Mouse (Mus musculus): Measurements from ENCODE around the gene Jmjd8. TPM values are rescaled to one million over a fixed set of nuclear protein-coding genes. Genes with fewer than 3 reads are reported as not detected.

Jmjd8 gene
- polyA plus RNA-seq, 1 experiment from 2014 or later: 52.8 TPM

GRCm38 (mm10) chr17:25876347-25876915, 47.8 kb downstream of the Jmjd8 start:
- H3K4me1 ChIP-seq: peaks cover 33% of the 10 kb centered on the region
- peak overlapping the region; percentile 84 for H3K9ac ChIP-seq
- peaks cover 32% of the 10 kb centered on the region for H3K36me3 ChIP-seq
- 54% methylated on average over 10 of the region's 10 CpGs for WGBS
- H3K4me2 ChIP-seq: peak overlapping the region; percentile 94
- H3K27me3 ChIP-seq: no peaks in the 10 kb centered on the region
- peak overlapping the region; percentile 80 for H3K4me3 ChIP-seq
- no peaks in the 10 kb centered on the region for H3K9me3 ChIP-seq
- H3K27ac ChIP-seq: no peak overlapping the region
- no peak for ATAC-seq (ENCODE audit: insufficient number of reproducible peaks, insufficient read depth, low FRiP score, low TSS enrichment, low read depth)

GRCm38 (mm10) chr17:25877025-25877424, 48.4 kb downstream of the Jmjd8 start:
- no peaks in the 10 kb centered on the region for H3K9me3 ChIP-seq
- H3K4me1 ChIP-seq: peaks cover 36% of the 10 kb centered on the region
- 95% methylated on average over 3 of the region's 3 CpGs for WGBS
- H3K4me2 ChIP-seq: no peak overlapping the region
- no peaks in the 10 kb centered on the region for H3K27me3 ChIP-seq
- H3K4me3 ChIP-seq: no peak overlapping the region
- H3K9ac ChIP-seq: no peak overlapping the region
- H3K27ac ChIP-seq: no peak overlapping the region
- peaks cover 38% of the 10 kb centered on the region for H3K36me3 ChIP-seq
- ATAC-seq (ENCODE audit: insufficient number of reproducible peaks, insufficient read depth, low FRiP score, low TSS enrichment, low read depth): no peak

GRCm38 (mm10) chr17:25877741-25878610, 49.3 kb downstream of the Jmjd8 start:
- peaks cover 36% of the 10 kb centered on the region for H3K4me1 ChIP-seq
- no peak overlapping the region for H3K4me3 ChIP-seq
- H3K27me3 ChIP-seq: no peaks in the 10 kb centered on the region
- H3K36me3 ChIP-seq: peaks cover 47% of the 10 kb centered on the region
- H3K9me3 ChIP-seq: no peaks in the 10 kb centered on the region
- H3K9ac ChIP-seq: no peak overlapping the region
- H3K4me2 ChIP-seq: no peak overlapping the region
- 91% methylated on average over 32 of the region's 32 CpGs for WGBS
- ATAC-seq (ENCODE audit: insufficient number of reproducible peaks, insufficient read depth, low FRiP score, low TSS enrichment, low read depth): no peak
- no peak overlapping the region for H3K27ac ChIP-seq

- H3K36me3 ChIP-seq: peaks cover 55% of the 10 kb centered on the region
- ATAC-seq (ENCODE audit: insufficient number of reproducible peaks, insufficient read depth, low FRiP score, low TSS enrichment, low read depth): no peak
- 89% methylated on average over 19 of the region's 19 CpGs for WGBS
These were observed 50.0 kb downstream of the Jmjd8 start for GRCm38 (mm10) chr17:25878611-25879180.

GRCm38 (mm10) chr17:25879261-25879660, 50.6 kb downstream of the Jmjd8 start:
- Histone ChIP-seq H3K4me1 (peaks cover 30% of the 10 kb centered on the region), H3K4me2 (no peak overlapping the region), H3K36me3 (peaks cover 60% of the 10 kb centered on the region)

More at GRCm38 (mm10) chr17:25878611-25879180, 50.0 kb downstream of the Jmjd8 start:
- Histone ChIP-seq H3K4me1 (peaks cover 36% of the 10 kb centered on the region), H3K27ac (no peak overlapping the region), H3K9ac (no peak overlapping the region), H3K4me2 (no peak overlapping the region), H3K27me3 (no peaks in the 10 kb centered on the region), H3K9me3 (no peaks in the 10 kb centered on the region), H3K4me3 (no peak overlapping the region)

GRCm38 (mm10) chr17:25879750-25880149, 51.1 kb downstream of the Jmjd8 start:
- peaks cover 30% of the 10 kb centered on the region for H3K4me1 ChIP-seq

More at GRCm38 (mm10) chr17:25879261-25879660, 50.6 kb downstream of the Jmjd8 start:
- no peak overlapping the region for H3K4me3 ChIP-seq
- H3K9me3 ChIP-seq: no peaks in the 10 kb centered on the region
- H3K9ac ChIP-seq: no peak overlapping the region
- no peaks in the 10 kb centered on the region for H3K27me3 ChIP-seq
- no peak for ATAC-seq (ENCODE audit: insufficient number of reproducible peaks, insufficient read depth, low FRiP score, low TSS enrichment, low read depth)
- WGBS: 45% methylated on average over 4 of the region's 4 CpGs
- no peak overlapping the region for H3K27ac ChIP-seq

GRCm38 (mm10) chr17:25880196-25880910, 51.7 kb downstream of the Jmjd8 start, which contains the start of gene Wfikkn1:
Wfikkn1 (minus strand) TSS chr17:25880858.
- H3K27ac ChIP-seq: peak within 1 kb of the TSS; percentile 11; the same call in 1 of the 2 replicates
- no peaks in the 10 kb centered on the region for H3K9me3 ChIP-seq
- no peaks in the 10 kb centered on the region for H3K27me3 ChIP-seq
- peak within 1 kb of the TSS; percentile 41 for H3K9ac ChIP-seq
- 30% methylated on average over 5 of the region's 5 CpGs for WGBS
- no peak within 1 kb of the TSS for H3K4me3 ChIP-seq
- no peak for ATAC-seq (ENCODE audit: insufficient number of reproducible peaks, insufficient read depth, low FRiP score, low TSS enrichment, low read depth)
- H3K36me3 ChIP-seq: peaks cover 71% of the 10 kb centered on the region
- H3K4me2 ChIP-seq: no peak within 1 kb of the TSS
- H3K4me1 ChIP-seq: peaks cover 30% of the 10 kb centered on the region

More at GRCm38 (mm10) chr17:25879750-25880149, 51.1 kb downstream of the Jmjd8 start:
- no peak for ATAC-seq (ENCODE audit: insufficient number of reproducible peaks, insufficient read depth, low FRiP score, low TSS enrichment, low read depth)
- Histone ChIP-seq H3K4me2 (no peak overlapping the region), H3K36me3 (peaks cover 65% of the 10 kb centered on the region), H3K27me3 (no peaks in the 10 kb centered on the region), H3K27ac (no peak overlapping the region), H3K4me3 (no peak overlapping the region), H3K9ac (0 out of 2 replicates have a peak overlapping the region, but pooled peaks have one; percentile 16), H3K9me3 (no peaks in the 10 kb centered on the region)
- WGBS: 69% methylated on average over 8 of the region's 8 CpGs

GRCm38 (mm10) chr17:25880913-25881641, 52.4 kb downstream of the Jmjd8 start:
- Histone ChIP-seq H3K9ac (peak overlapping the region; percentile 41), H3K9me3 (no peaks in the 10 kb centered on the region), H3K27ac (peak overlapping the region; percentile 11; the same call in 1 of the 2 replicates), H3K4me2 (no peak overlapping the region), H3K27me3 (no peaks in the 10 kb centered on the region), H3K4me3 (no peak overlapping the region), H3K36me3 (peaks cover 73% of the 10 kb centered on the region), H3K4me1 (peaks cover 26% of the 10 kb centered on the region)
- WGBS: 9% methylated on average over 5 of the region's 5 CpGs
- no peak for ATAC-seq (ENCODE audit: insufficient number of reproducible peaks, insufficient read depth, low FRiP score, low TSS enrichment, low read depth)
